Mouse (Mus musculus) kidney, adult 9 months (tissue): Measurements from ENCODE around the gene Larp7.

ENCODE experiments used
- DNase-seq: peaks from one replicate; pipeline ENCODE4 v3.0.0; 2022

Larp7 gene

DNA sequence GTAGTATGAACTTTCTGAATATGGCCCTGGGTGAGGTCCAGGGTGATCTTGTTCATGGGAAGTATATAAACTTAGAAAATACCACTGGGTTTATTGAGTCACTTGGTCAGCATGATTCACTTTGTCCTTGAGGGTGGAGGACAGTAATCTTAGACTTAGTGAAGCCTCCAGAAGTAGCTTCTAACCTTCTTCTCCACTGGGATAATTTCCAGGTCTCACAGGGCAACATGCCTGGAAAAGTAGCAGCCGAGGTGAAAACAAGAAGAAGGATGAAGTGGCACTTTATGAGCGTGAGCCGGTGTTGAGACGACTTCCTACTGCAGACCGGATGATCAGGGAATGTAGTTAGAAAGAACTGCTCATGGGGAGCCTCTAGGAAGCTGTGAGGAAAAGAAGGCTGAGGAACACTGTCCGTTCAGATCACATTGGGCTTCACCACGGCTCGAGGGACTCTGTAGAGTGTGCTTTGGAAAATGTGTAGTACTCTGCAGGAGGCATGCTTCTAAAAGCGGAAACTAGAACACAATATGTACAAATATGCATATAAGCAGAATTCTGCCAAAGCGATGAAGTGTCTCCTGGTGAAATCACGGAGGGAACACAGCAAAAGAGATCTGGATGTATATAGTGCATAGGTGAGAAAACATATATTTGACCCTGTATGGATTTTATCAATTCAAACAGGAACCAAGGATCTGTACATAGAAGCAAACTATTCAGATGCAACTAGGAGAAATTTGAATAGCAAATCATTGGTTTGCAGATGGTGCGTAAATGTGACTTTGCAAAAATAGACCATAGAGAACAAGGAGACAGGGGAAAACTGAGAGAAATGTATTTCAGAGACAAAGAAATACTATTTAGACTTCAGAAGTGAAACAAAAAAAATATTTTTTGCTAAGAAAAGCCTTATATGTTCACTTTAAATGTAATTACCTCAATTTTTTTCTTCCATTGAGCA, 41.1 kb downstream of the Larp7 start:
- DNase-seq, result no peak

GRCm38 (mm10) chr3:127507878-127508783, 45.0 kb downstream of the Larp7 start:
- DNase-seq, result no peak

GRCm38 (mm10) chr3:127498742-127499400, 54.3 kb downstream of the Larp7 start, which contains the start of gene Ank2:
Gene Ank2, minus strand, starts transcription at chr3:127499350.
- no peak for DNase-seq

DNA sequence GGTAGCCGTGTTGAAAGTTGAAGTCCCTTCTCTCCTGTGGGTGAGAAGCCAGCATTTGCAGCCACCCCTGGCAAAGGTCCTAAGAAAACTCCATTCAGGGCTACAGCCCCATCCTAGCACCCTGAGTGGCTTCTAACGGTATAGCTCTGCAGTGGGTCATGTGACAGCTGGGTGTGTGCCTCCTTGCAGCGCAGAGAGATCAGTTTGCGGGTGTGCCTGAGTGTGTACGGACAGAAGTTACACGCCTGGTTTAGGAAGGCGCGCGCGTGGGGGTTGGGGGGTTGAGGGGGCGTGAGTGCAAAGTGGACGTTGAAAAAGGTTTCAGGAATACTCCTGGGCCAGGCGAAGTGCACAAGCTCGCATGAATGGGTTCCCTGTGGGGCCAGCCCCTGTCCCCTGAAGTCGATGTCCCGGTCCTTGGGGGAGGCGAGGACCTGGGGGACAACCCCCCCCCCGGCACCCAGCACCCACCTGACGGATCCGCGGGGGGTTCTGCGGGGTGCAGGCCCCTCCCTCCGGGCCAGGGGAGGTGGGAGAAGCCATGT, 54.9 kb downstream of the Larp7 start:
- no peak for DNase-seq

DNA sequence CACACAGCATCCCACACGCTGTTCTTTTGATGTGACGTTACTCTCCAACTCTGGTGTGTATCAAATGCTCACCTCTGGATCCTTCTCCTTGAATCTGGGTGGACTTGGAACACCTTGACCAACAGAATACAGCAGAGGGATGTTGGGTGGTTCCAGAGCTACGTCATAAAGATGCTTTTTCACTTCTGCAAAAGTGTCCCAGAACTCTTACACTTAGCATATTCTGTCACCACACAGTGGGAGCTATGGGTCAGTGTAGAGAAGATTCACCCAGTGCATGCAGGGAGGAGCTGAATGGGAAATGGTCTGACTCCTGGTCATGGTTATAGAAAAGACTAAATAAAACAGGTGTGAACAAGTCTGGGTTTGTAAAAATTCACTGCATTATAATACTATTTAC, 60.5 kb downstream of the Larp7 start:
- no peak for DNase-seq

DNA sequence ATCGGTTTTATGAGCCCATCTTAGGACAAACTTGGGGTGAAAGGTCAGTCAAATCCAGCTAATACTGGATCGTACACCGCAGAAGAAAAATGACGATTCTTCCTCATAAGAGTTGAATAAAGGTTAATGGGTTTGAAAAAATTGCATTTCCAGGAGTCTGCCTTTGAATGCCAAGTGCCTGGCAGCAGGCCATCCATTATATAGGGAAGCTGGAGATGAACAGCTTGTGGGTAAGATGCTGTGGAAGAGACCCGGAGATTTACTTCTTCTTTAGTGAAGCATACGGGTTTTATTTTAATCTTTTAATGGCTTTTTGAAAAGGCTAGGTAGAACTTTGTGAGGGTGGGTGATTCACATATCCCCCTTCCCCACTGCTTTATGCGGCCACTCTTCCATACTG, 65.8 kb downstream of the Larp7 start:
- DNase-seq, result no peak
